Mouse (Mus musculus): ENCODE data around the gene Zfp704. TPM values are rescaled to one million over a fixed set of nuclear protein-coding genes. Genes with fewer than 3 reads are reported as not detected.

Zfp704 gene
- polyA plus RNA-seq (2015; fragmentation: Illumina TruSeq; extraction: RNeasy Lipid Tissue Mini Kit (QIAGEN cat#74804); ENCODE audit: insufficient read depth, low replicate concordance), result 3.2 TPM

DNA sequence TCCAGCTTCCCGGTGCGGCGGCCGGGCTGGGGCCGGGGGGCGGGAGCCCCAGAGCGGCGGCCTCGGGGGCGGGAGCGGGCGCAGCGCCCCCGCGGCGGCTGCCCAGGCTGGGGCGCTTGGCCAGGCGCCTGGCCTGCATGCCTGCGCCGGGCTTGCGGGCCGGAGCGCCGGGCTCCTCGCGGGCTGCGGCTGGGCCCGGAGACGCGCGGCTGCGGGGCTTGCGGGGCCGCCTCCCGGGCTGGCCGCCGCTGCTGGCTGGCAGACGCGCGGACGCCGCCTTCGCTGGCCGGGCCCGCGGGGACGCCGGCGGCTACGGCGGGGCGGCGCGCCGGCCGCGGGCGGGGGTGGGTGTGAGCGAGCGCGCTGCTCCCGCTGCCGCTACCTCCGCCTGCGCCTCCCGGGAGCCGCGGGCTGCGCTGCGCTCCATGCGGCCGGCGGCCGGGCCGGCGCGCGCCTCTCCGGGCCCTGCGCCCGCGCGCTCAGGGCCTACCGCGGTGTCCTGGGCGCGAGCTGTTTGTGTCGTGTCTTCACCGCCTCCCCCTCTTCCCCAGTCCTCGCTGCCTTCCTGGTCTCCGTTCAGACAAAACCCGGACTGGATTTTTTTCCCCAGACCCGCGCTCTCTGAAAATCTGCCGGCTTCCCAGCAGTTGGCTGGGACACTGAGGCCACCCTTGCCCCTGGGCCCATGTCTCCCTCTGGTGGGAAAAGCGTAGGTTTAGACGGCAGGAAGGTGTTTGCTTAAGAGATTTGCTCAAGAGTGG lies at the start of gene Zfp704:
TSS of gene Zfp704 (minus strand) at position 505 of the 761 bp plus-strand sequence.

